Comparison of ENCODE assay signal across 12 mouse cellular contexts in genomic region chr1:36224648-36225047, GRCm38 (mm10). TPM values are rescaled to one million over a fixed set of nuclear protein-coding genes. Genes with fewer than 3 reads are reported as not detected.
DNase-seq lines count a peak whose midpoint lies in the region; ATAC-seq and TF ChIP-seq lines count a peak whose summit lies in the region.
"Had no signal": no experiment of that assay in that cellular context is flagged by ENCODE, and none has a peak within 500 bp of the region (broad histone marks: within the 10 kb centered on the region; RNA-seq: fewer than 3 reads in every experiment).

No protein-coding gene starts in this region.

- H3K4me2 ChIP-seq in forebrain, embryonic 14.5 days (ENCODE audit: low read length): no peak overlapping the region
- no peak overlapping the region for H3K4me2 ChIP-seq in forebrain, embryonic 16.5 days (ENCODE audit: low read length)
- H3K4me2 ChIP-seq in kidney, postnatal 0 days (ENCODE audit: low read length): no peak overlapping the region
- H3K4me2 ChIP-seq in neural tube, embryonic 15.5 days: no peak overlapping the region

- peak; percentile 65; the same call in 1 of the 2 replicates for TF ChIP-seq CTCF in kidney, postnatal 0 days (IDR thresholded peaks at IDR 0.05; ENCODE audit: low read depth)

- no peaks in the 10 kb centered on the region for H3K9me3 ChIP-seq in forebrain, embryonic 14.5 days (replicated peaks; ENCODE audit: control insufficient read depth, low read length)
- no peaks in the 10 kb centered on the region for H3K9me3 ChIP-seq in forebrain, embryonic 16.5 days (ENCODE audit: control insufficient read depth, low read length)
- H3K9me3 ChIP-seq in kidney, postnatal 0 days (replicated peaks; ENCODE audit: low read length): no peaks in the 10 kb centered on the region
- H3K9me3 ChIP-seq in neural tube, embryonic 15.5 days (replicated peaks): no peaks in the 10 kb centered on the region
- H3K9me3 ChIP-seq: hindbrain, embryonic 10.5 days had no signal

- no peak overlapping the region for H3K27ac ChIP-seq in forebrain, embryonic 14.5 days (ENCODE audit: low read depth, low read length)
- no peak overlapping the region for H3K27ac ChIP-seq in forebrain, embryonic 16.5 days (ENCODE audit: low read length)
- no peak overlapping the region for H3K27ac ChIP-seq in kidney, postnatal 0 days
- no peak overlapping the region for H3K27ac ChIP-seq in neural tube, embryonic 15.5 days (replicated peaks)
- H3K27ac ChIP-seq: hindbrain, embryonic 10.5 days had no signal

- H3K9ac ChIP-seq in forebrain, embryonic 14.5 days (ENCODE audit: low read length): no peak overlapping the region
- no peak overlapping the region for H3K9ac ChIP-seq in forebrain, embryonic 16.5 days (replicated peaks; ENCODE audit: low read depth, low read length)
- H3K9ac ChIP-seq in kidney, postnatal 0 days (ENCODE audit: low read depth, low read length): no peak overlapping the region
- H3K9ac ChIP-seq in neural tube, embryonic 15.5 days (replicated peaks): no peak overlapping the region

- peaks cover 67% of the 10 kb centered on the region for H3K36me3 ChIP-seq in forebrain, embryonic 14.5 days (ENCODE audit: control insufficient read depth, insufficient read depth, low read length)
- H3K36me3 ChIP-seq in forebrain, embryonic 16.5 days (ENCODE audit: control insufficient read depth, insufficient read depth): peaks cover 26% of the 10 kb centered on the region
- peaks cover 39% of the 10 kb centered on the region for H3K36me3 ChIP-seq in kidney, postnatal 0 days (ENCODE audit: insufficient read depth, low read length)
- H3K36me3 ChIP-seq in neural tube, embryonic 15.5 days: peaks cover 53% of the 10 kb centered on the region

- H3K27me3 ChIP-seq in forebrain, embryonic 14.5 days (replicated peaks; ENCODE audit: control insufficient read depth, insufficient read depth, low read length): no peaks in the 10 kb centered on the region
- H3K27me3 ChIP-seq in forebrain, embryonic 16.5 days (replicated peaks; ENCODE audit: control insufficient read depth, insufficient read depth, low read length): no peaks in the 10 kb centered on the region
- H3K27me3 ChIP-seq in kidney, postnatal 0 days (ENCODE audit: insufficient read depth, low read length): no peaks in the 10 kb centered on the region
- H3K27me3 ChIP-seq in neural tube, embryonic 15.5 days (replicated peaks): no peaks in the 10 kb centered on the region

- H3K4me3 ChIP-seq in forebrain, embryonic 14.5 days (ENCODE audit: low read depth, low read length): no peak overlapping the region
- no peak overlapping the region for H3K4me3 ChIP-seq in forebrain, embryonic 16.5 days (replicated peaks; ENCODE audit: low read length)
- H3K4me3 ChIP-seq in kidney, postnatal 0 days (replicated peaks; ENCODE audit: low read depth, low read length): no peak overlapping the region
- H3K4me3 ChIP-seq in neural tube, embryonic 15.5 days (replicated peaks): no peak overlapping the region
- H3K4me3 ChIP-seq: hindbrain, embryonic 10.5 days had no signal

- no peaks in the 10 kb centered on the region for H3K4me1 ChIP-seq in forebrain, embryonic 14.5 days (ENCODE audit: control insufficient read depth, insufficient read depth, low read length)
- H3K4me1 ChIP-seq in forebrain, embryonic 16.5 days (replicated peaks; ENCODE audit: control insufficient read depth, insufficient read depth, low read length): no peaks in the 10 kb centered on the region
- H3K4me1 ChIP-seq in kidney, postnatal 0 days (replicated peaks; ENCODE audit: insufficient read depth, low read length): no peaks in the 10 kb centered on the region
- H3K4me1 ChIP-seq in neural tube, embryonic 15.5 days: no peaks in the 10 kb centered on the region
- H3K4me1 ChIP-seq: hindbrain, embryonic 10.5 days had no signal

- DNase-seq in forebrain, embryonic 14.5 days (ENCODE audit: low spot score): peak; percentile 18
- peak; percentile 51 for DNase-seq in kidney, postnatal 0 days (ENCODE audit: low spot score)
- no peak for DNase-seq in kidney, adult 18-20 months
- peak; percentile 61 for DNase-seq in 416B (ENCODE audit: low read depth)
- DNase-seq in brain, adult 2 months (ENCODE audit: low read depth, low spot score): peak; percentile 28
- DNase-seq: heart, adult 18-20 months; kidney, postnatal 14 days; liver had no signal

- 92% methylated on average over 3 of the region's 3 CpGs for WGBS in forebrain, embryonic 14.5 days
- 83% methylated on average over 3 of the region's 3 CpGs for WGBS in forebrain, embryonic 16.5 days
- whole genome bisulfite sequencing in kidney, postnatal 0 days: 73% methylated on average over 3 of the region's 3 CpGs
- WGBS in neural tube, embryonic 15.5 days: 90% methylated on average over 3 of the region's 3 CpGs

- ATAC-seq in forebrain, embryonic 14.5 days: no peak
- ATAC-seq in forebrain, embryonic 16.5 days: no peak
- ATAC-seq in kidney, postnatal 0 days (replicated peaks; ENCODE audit: low FRiP score, low read depth): no peak
- no peak for ATAC-seq in neural tube, embryonic 15.5 days (ENCODE audit: low FRiP score)
- no peak for ATAC-seq in activated CD4-positive, CD25-positive, alpha-beta regulatory T cell, adult 4 months

RNA-seq across cellular contexts. Expression of gene Uggt1, which starts 19.9 kb away (rescaled TPM):
- polyA plus RNA-seq in forebrain, embryonic 14.5 days (2014; fragmentation: Nextera tagmentation; extraction: Ambion mirVana): 66.8 and 75.9 TPM in 2 replicates
- polyA plus RNA-seq in forebrain, embryonic 16.5 days (2015; fragmentation: Nextera tagmentation; extraction: Ambion mirVana): 50.8 and 56.9 TPM in 2 replicates
- polyA plus RNA-seq in kidney, postnatal 0 days (2015; fragmentation: Nextera tagmentation; extraction: Ambion mirVana): 41.2 and 42.7 TPM in 2 replicates
- polyA plus RNA-seq in neural tube, embryonic 15.5 days (2015; fragmentation: Nextera tagmentation; extraction: Ambion mirVana): 43.9 and 46.0 TPM in 2 replicates
- polyA plus RNA-seq in activated CD4-positive, CD25-positive, alpha-beta regulatory T cell, adult 4 months (2017; shearing (Covaris generic)): 10 to 100 TPM; 19.1 to 22.8 TPM

RNA-seq across cellular contexts. Expression of gene Neurl3, which starts 49.8 kb away (rescaled TPM):
- polyA plus RNA-seq in forebrain, embryonic 14.5 days (2014; fragmentation: Nextera tagmentation; extraction: Ambion mirVana): 0.32 and 0.51 TPM in 2 replicates
- 0.41 and 0.47 TPM in 2 replicates for polyA plus RNA-seq in forebrain, embryonic 16.5 days (2015; fragmentation: Nextera tagmentation; extraction: Ambion mirVana)
- polyA plus RNA-seq in kidney, postnatal 0 days (2015; fragmentation: Nextera tagmentation; extraction: Ambion mirVana): 13.3 and 14.1 TPM in 2 replicates
- 2.2 and 3.2 TPM in 2 replicates for polyA plus RNA-seq in neural tube, embryonic 15.5 days (2015; fragmentation: Nextera tagmentation; extraction: Ambion mirVana)
- polyA plus RNA-seq in activated CD4-positive, CD25-positive, alpha-beta regulatory T cell, adult 4 months (2017; shearing (Covaris generic)): 10 to 100 TPM; 62.2 to 87.1 TPM
